Mouse (Mus musculus) CH12.LX (cell line): ENCODE measurements around the gene Psmg1. TPM values are rescaled to one million over a fixed set of nuclear protein-coding genes. Genes with fewer than 3 reads are reported as not detected.
A peak's percentile ranks its signal among the peaks of the same experiment; 100 is the strongest.
"Not testable (repeated sequence)": the region's sequence is repeated elsewhere in the genome, so short reads cannot be mapped to it uniquely, and the experiment has no call there.

ENCODE experiments used
- DNase-seq: peaks from one replicate; pipeline ENCODE4 v3.0.0-alpha.2; 2013; ENCODE audit errors: extremely low read depth
- H3K27ac ChIP-seq: 2 replicates; pipeline ENCODE4 v1.5.1; 2012; ENCODE audit warnings: low read depth, mild to moderate bottlenecking, control low read depth, moderate library complexity; ENCODE audit not compliant: insufficient read depth
- H3K27me3 ChIP-seq: replicated peaks from 2 replicates; pipeline ENCODE3; 2012; ENCODE audit warnings: inconsistent platforms
- H3K36me3 ChIP-seq, 2 experiments: replicated peaks in 1 of 2; 2 replicates each; pipeline versions ENCODE3 to v1.6.1; 2012; ENCODE audit warnings: inconsistent platforms in 1 of 2, low read length in 1 of 2, mild to moderate bottlenecking in 1 of 2, mixed read lengths in 1 of 2, moderate library complexity in 1 of 2; ENCODE audit not compliant: control insufficient read depth in 1 of 2, insufficient read depth in 1 of 2
- H3K4me1 ChIP-seq, 2 experiments: 2 replicates each; pipeline ENCODE4 v1.6.1; 2012; ENCODE audit warnings: inconsistent platforms in 1 of 2, moderate library complexity in 1 of 2; ENCODE audit not compliant: insufficient read depth in 2 of 2, control insufficient read depth in 1 of 2
- H3K4me2 ChIP-seq: 2 replicates; pipeline ENCODE4 v1.6.1; 2012; ENCODE audit warnings: low read depth, mild to moderate bottlenecking, control low read depth; ENCODE audit not compliant: poor library complexity, insufficient read depth, severe bottlenecking
- H3K4me3 ChIP-seq, 3 experiments: fragments of 150-350 bp in 1 of 3; sonication (generic) in 1 of 3; replicated peaks in 1 of 3; 2 replicates each; pipeline versions ENCODE3 to v1.5.1; 2011 to 2012; ENCODE audit warnings: low read depth in 2 of 3, low read length in 2 of 3, mild to moderate bottlenecking in 2 of 3, moderate library complexity in 2 of 3, control low read depth in 1 of 3, improper control_type of control experiment in 1 of 3, inconsistent platforms in 1 of 3, mixed read lengths in 1 of 3; ENCODE audit not compliant: poor library complexity in 1 of 3
- H3K79me2 ChIP-seq: replicated peaks from 2 replicates; pipeline ENCODE4 v1.6.1; 2012; ENCODE audit warnings: mild to moderate bottlenecking, moderate library complexity; ENCODE audit not compliant: control insufficient read depth, poor library complexity, insufficient read depth, severe bottlenecking; ENCODE audit errors: extremely low read depth
- H3K9ac ChIP-seq: 2 replicates; pipeline ENCODE4 v1.6.1; 2012; ENCODE audit warnings: low read depth, mild to moderate bottlenecking, control low read depth, moderate library complexity; ENCODE audit not compliant: insufficient read depth
- H3K9me3 ChIP-seq: replicated peaks from 2 replicates; pipeline ENCODE3; 2012; ENCODE audit warnings: low read length, inconsistent platforms, mixed read lengths
- CTCF ChIP-seq, 2 experiments: IDR thresholded peaks in 1 of 2; conservative IDR thresholded peaks in 1 of 2; 2 replicates each; pipeline ENCODE4 v1.5.1; 2011 to 2012; ENCODE audit warnings: low read depth in 2 of 2, low read length in 2 of 2, improper control_type of control experiment in 1 of 2, inconsistent platforms in 1 of 2, mild to moderate bottlenecking in 1 of 2, moderate library complexity in 1 of 2
- ETS1 ChIP-seq: conservative IDR thresholded peaks from 2 replicates; pipeline ENCODE4 v1.6.1; 2012; ENCODE audit warnings: low read depth, mild to moderate bottlenecking, inconsistent platforms, low read length, improper control_type of control experiment, moderate library complexity
- JUN ChIP-seq: IDR thresholded peaks from 2 replicates; pipeline ENCODE4 v1.6.1; 2011; ENCODE audit warnings: low read depth, mild to moderate bottlenecking, low read length, improper control_type of control experiment, moderate library complexity; ENCODE audit not compliant: insufficient read depth
- KAT2A ChIP-seq: IDR thresholded peaks from 2 replicates; pipeline ENCODE4 v1.6.1; 2012; ENCODE audit warnings: low read length, improper control_type of control experiment, inconsistent platforms; ENCODE audit not compliant: insufficient replicate concordance
- MAFK ChIP-seq: IDR thresholded peaks from 2 replicates; pipeline ENCODE4 v1.6.1; 2011; ENCODE audit warnings: low read length, improper control_type of control experiment; ENCODE audit not compliant: insufficient replicate concordance
- POLR2AphosphoS2 ChIP-seq: IDR thresholded peaks from 2 replicates; pipeline ENCODE4 v1.6.1; 2011; ENCODE audit warnings: low read depth, low read length, improper control_type of control experiment
- RAD21 ChIP-seq: IDR thresholded peaks from 2 replicates; pipeline ENCODE4 v1.6.1; 2011; ENCODE audit warnings: low read depth, mild to moderate bottlenecking, low read length, improper control_type of control experiment, moderate library complexity
- SMC3 ChIP-seq: IDR thresholded peaks from 2 replicates; pipeline ENCODE4 v1.6.1; 2011; ENCODE audit warnings: low read depth, low read length, improper control_type of control experiment
- ZNF384 ChIP-seq: IDR thresholded peaks from 2 replicates; pipeline ENCODE4 v1.6.1; 2012; ENCODE audit warnings: low read depth, low read length, improper control_type of control experiment, inconsistent platforms
- dilution Hi-C: fragments of 300-500 bp; cut with MboI; formaldehyde crosslinking; loops from 2 replicates; pipeline ENCODE4 v1.14.3; 2020; ENCODE audit warnings: low sequenced_read_pairs; ENCODE audit not compliant: extremely low pct_unique_long_range_greater_than_20kb, extremely low pct_ligation_motif_present
- in situ Hi-C: fragments of 300-500 bp; cut with MboI; formaldehyde crosslinking; loops from 3 replicates; pipeline ENCODE4 v1.14.3; 2019; ENCODE audit warnings: low sequenced_read_pairs, low pct_ligation_motif_present, low pct_unique_long_range_greater_than_20kb, mixed read lengths
- polyA plus RNA-seq: library from polyadenylated mRNA; unstranded; fragments of >175 nt; gene quantifications from 2 replicates; pipeline ENCODE4 v1.2.1, GENCODE M21; 2012; ENCODE audit warnings: low read depth; ENCODE audit not compliant: insufficient read length
- total RNA-seq, 2 experiments: library from RNA; depleted of rRNA; stranded (reverse); fragments of 300-350 nt in 1 of 2; fragments of >200 nt in 1 of 2; gene quantifications; 2 replicates each; pipeline ENCODE4 v1.2.3; 2012 to 2014

Gene Psmg1
- total and polyA plus RNA-seq, 3 experiments, result 134 to 256 (median 198) TPM

DNA sequence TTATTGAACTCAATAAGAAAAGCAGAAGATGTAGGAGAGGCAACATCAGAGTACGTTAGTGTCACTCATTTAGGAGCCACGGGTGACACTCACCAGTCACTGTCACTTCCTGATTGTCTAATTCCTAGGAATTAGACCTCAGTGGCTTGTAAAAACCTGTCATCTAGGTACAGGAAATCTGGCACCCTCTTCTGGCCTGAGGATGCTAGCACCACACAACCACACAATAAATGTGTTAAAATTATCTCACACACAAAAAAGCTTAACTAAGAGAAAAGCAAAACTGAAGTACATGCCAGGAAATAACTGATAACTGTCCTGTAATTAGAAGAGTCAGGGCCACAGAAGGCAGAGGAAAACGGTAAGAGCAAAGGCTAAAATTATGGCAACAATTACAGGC, 34.5 kb upstream of the Psmg1 start:
- H3K4me3 ChIP-seq, result no peak overlapping the region
- dilution Hi-C loops (no loop called here), in situ Hi-C loops (loop anchor here (25.0 kb wide), 1 partner anchor 312 kb away; no protein-coding TSS in a partner anchor)
- H3K27ac ChIP-seq, result no peak overlapping the region
- H3K4me2 ChIP-seq, result no peak overlapping the region
- no peaks in the 10 kb centered on the region for H3K27me3 ChIP-seq
- H3K9me3 ChIP-seq, result no peaks in the 10 kb centered on the region
- H3K36me3 ChIP-seq, result peaks cover 2 to 3% of the 10 kb centered on the region in 2 experiments
- H3K79me2 ChIP-seq, result no peaks in the 10 kb centered on the region
- no peak for DNase-seq
- no peaks in the 10 kb centered on the region for H3K4me1 ChIP-seq
- H3K9ac ChIP-seq, result no peak overlapping the region
- TF ChIP-seq KAT2A (no peak), CTCF (conservative IDR thresholded peaks at IDR 0.05 in 1 of 2, IDR thresholded peaks at IDR 0.05 in 1 of 2; ENCODE audit: low read depth in 2 of 2, low read length in 2 of 2) (peak; percentile 10 to 66; a peak in 2 of 4 replicates), ETS1 (no peak), JUN (no peak), RAD21 (peak; percentile 38), SMC3 (peak; percentile 45), ZNF384 (no peak)

DNA sequence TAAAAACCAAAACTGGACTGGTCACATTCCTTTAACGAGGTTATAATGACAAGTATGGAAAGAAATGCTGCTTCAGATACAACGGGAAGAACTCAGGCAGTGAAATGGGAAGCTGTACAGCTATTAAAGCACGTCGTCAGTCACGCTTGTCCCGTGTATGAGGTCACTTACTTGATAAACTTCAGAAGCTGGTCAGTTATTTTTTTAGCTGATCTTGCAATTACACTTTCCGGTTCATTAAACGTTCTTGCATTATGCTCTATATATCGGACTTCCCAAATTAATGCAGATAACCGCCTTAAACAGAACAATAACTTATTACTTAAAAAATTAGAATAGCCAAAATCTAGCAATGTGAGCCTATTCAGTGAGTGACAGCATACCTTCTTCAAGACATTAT, 30.3 kb upstream of the Psmg1 start:
- no peak overlapping the region for H3K4me3 ChIP-seq
- no peak overlapping the region for H3K4me2 ChIP-seq
- H3K4me1 ChIP-seq, result no peaks in the 10 kb centered on the region
- dilution Hi-C loops, result no loop called here
- H3K9ac ChIP-seq, result no peak overlapping the region
- no peaks in the 10 kb centered on the region for H3K9me3 ChIP-seq
- no peaks in the 10 kb centered on the region for H3K79me2 ChIP-seq
- H3K27me3 ChIP-seq, result no peaks in the 10 kb centered on the region
- peak; percentile 72; the same call in 1 of the 2 replicates for TF ChIP-seq MAFK
- no peak for TF ChIP-seq POLR2AphosphoS2
- TF ChIP-seq, all 38 proteins: peak for 1
- in situ Hi-C loops, result no loop called here
- H3K36me3 ChIP-seq, result peaks cover 0 to 2% of the 10 kb centered on the region in 2 experiments
- no peak for DNase-seq
- no peak overlapping the region for H3K27ac ChIP-seq

DNA sequence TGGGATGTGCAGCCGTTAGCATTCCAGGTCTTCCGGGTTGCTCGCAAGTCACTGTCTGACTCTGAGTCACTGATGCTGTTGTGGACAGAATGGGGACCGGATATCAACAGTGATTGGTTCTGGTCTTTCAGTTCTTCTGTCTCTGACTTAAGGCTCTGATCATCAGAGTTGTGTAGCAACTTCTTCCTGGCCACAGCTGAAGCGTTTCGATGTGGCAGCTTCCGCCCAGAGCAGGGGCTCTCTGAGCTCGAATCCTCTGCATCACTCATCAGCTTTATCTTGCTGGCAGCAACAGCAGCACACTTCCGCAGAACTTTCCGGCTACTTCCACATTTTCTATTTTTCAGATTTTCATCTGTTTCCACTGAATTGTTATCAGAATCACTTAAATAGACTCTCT, 18.4 kb upstream of the Psmg1 start:
- H3K27me3 ChIP-seq, H3K9me3 ChIP-seq, H3K4me2 ChIP-seq, H3K36me3 ChIP-seq, H3K79me2 ChIP-seq, H3K27ac ChIP-seq, H3K4me3 ChIP-seq, in situ Hi-C loops, H3K9ac ChIP-seq, H3K4me1 ChIP-seq, DNase-seq, dilution Hi-C loops: not testable (repeated sequence)

DNA sequence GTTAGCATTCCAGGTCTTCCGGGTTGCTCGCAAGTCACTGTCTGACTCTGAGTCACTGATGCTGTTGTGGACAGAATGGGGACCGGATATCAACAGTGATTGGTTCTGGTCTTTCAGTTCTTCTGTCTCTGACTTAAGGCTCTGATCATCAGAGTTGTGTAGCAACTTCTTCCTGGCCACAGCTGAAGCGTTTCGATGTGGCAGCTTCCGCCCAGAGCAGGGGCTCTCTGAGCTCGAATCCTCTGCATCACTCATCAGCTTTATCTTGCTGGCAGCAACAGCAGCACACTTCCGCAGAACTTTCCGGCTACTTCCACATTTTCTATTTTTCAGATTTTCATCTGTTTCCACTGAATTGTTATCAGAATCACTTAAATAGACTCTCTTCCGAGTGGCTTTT, 13.5 kb upstream of the Psmg1 start:
- DNase-seq, H3K36me3 ChIP-seq, H3K79me2 ChIP-seq, H3K4me3 ChIP-seq, H3K4me1 ChIP-seq, dilution Hi-C loops, H3K27ac ChIP-seq, H3K27me3 ChIP-seq, H3K9me3 ChIP-seq, H3K9ac ChIP-seq, in situ Hi-C loops, H3K4me2 ChIP-seq: not testable (repeated sequence)
